Mouse (Mus musculus) ES-Bruce4 (cell line): ENCODE results near the gene Gabrg1.

Experiments used
- CTCF ChIP-seq: IDR thresholded peaks from one replicate; pipeline ENCODE4 v1.8.1; 2011; ENCODE audit warnings: low read depth, low read length
- EP300 ChIP-seq: IDR thresholded peaks from 2 replicates; pipeline ENCODE4 v1.6.1; 2011; ENCODE audit warnings: low read depth, low read length; ENCODE audit not compliant: insufficient read depth
- POLR2A ChIP-seq: IDR thresholded peaks from one replicate; pipeline ENCODE4 v1.8.1; 2011; ENCODE audit warnings: low read length; ENCODE audit not compliant: insufficient read depth

DNA sequence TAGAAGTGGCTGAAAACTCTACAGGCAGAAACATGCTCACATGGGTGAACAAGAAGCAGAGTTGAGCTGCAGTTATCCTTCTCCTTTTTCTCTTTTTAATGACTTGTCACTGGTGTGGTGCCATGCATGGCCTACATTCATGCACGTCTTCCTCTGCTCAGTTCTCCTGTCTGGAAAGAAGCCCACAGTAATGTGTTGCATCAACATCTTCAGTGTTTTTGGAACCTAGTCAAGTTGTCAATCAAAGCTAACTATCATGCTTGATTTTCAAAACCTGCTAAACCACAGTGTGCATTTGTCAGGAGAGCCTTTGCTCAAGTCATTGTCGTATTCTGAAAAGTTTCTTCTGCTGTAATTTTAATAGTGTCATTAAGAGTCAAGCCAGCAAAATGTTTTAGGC lies 106.3 kb downstream of the Gabrg1 start:
- TF ChIP-seq POLR2A (no peak), CTCF (no peak), EP300 (no peak)
